ENCODE assay signal across 8 mouse cellular contexts in genomic region chr9:7836905-7837805, GRCm38 (mm10). TPM values are rescaled to one million over a fixed set of nuclear protein-coding genes. Genes with fewer than 3 reads are reported as not detected.
DNase-seq lines count a peak whose midpoint lies in the region; ATAC-seq lines count a peak whose summit lies in the region.

Gene Birc2, minus strand, starts transcription at chr9:7837064.

- ATAC-seq in hematopoietic stem cell, adult 5-6 weeks (replicated peaks in 1 of 2; ENCODE audit: insufficient read depth in 1 of 2, low FRiP score in 2 of 2, low TSS enrichment in 1 of 2, low read depth in 1 of 2, poor library complexity in 2 of 2, severe bottlenecking in 2 of 2) = peak; percentile 90 to 93
- ATAC-seq in lung, embryonic 16.5 days (ENCODE audit: low read depth) = peak; percentile 99

- peak; percentile 95 for DNase-seq in MEL-GATA-1-ER (ENCODE audit: extremely low read depth, low read depth)
- peak; percentile 94 for DNase-seq in cerebellum, adult 8-10 months
- DNase-seq in forelimb bud, embryonic 11.5 days (ENCODE audit: low read depth, low spot score) = peak; percentile 98
- peak; percentile 85 for DNase-seq in layer of hippocampus, adult 9-10 months (ENCODE audit: low spot score)
- DNase-seq in ovary, postnatal 10 days (ENCODE audit: low spot score) = peak; percentile 85
- DNase-seq in thymus, postnatal 10 days (ENCODE audit: low spot score in 2 of 2) = peak; percentile 90 to 91

- 0% methylated on average over 68 of the region's 68 CpGs for WGBS in lung, embryonic 16.5 days

- peak within 1 kb of the TSS; percentile 95 for H3K9ac ChIP-seq in lung, embryonic 16.5 days (ENCODE audit: low read length)

- peaks cover 9% of the 10 kb centered on the region for H3K4me1 ChIP-seq in lung, embryonic 16.5 days (replicated peaks; ENCODE audit: control insufficient read depth, insufficient read depth, low read length)

- no peaks in the 10 kb centered on the region for H3K9me3 ChIP-seq in lung, embryonic 16.5 days (ENCODE audit: control insufficient read depth, low read length)

- H3K27me3 ChIP-seq in lung, embryonic 16.5 days (ENCODE audit: control insufficient read depth, insufficient read depth, low read depth, low read length) = no peaks in the 10 kb centered on the region

- peaks cover 10% of the 10 kb centered on the region for H3K36me3 ChIP-seq in lung, embryonic 16.5 days (ENCODE audit: control insufficient read depth, insufficient read depth, low read length)

- peak within 1 kb of the TSS; percentile 85 for H3K4me3 ChIP-seq in lung, embryonic 16.5 days (ENCODE audit: low read length)

- H3K4me2 ChIP-seq in lung, embryonic 16.5 days (ENCODE audit: low read depth, low read length) = peak within 1 kb of the TSS; percentile 85

- H3K27ac ChIP-seq in lung, embryonic 16.5 days (ENCODE audit: low read length) = peak within 1 kb of the TSS; percentile 100

RNA-seq across cellular contexts. Expression of gene Birc2, which starts in this region (rescaled TPM):
- total RNA-seq in hematopoietic stem cell, adult 5-6 weeks (2017) = 106 and 107 TPM in 2 replicates
- polyA plus RNA-seq in lung, embryonic 16.5 days (2015; fragmentation: Nextera tagmentation; extraction: Ambion mirVana) = 32.7 and 38.0 TPM in 2 replicates

Comparison
In these comparisons a context has a peak if more than half of its experiments do, and no peak if none do; other contexts are left out.
1. Peak in every context shown above with its lines: DNase-seq, ATAC-seq, H3K4me3 ChIP-seq and H3K27ac ChIP-seq.